Mouse (Mus musculus) thymus, postnatal 10 days (tissue): ENCODE data around the gene Asb2.

Experiments
- DNase-seq, 2 experiments: peaks; one replicate each; pipeline ENCODE4 v3.0.0; 2021; ENCODE audit warnings: low spot score in 2 of 2

The Asb2 gene

DNA sequence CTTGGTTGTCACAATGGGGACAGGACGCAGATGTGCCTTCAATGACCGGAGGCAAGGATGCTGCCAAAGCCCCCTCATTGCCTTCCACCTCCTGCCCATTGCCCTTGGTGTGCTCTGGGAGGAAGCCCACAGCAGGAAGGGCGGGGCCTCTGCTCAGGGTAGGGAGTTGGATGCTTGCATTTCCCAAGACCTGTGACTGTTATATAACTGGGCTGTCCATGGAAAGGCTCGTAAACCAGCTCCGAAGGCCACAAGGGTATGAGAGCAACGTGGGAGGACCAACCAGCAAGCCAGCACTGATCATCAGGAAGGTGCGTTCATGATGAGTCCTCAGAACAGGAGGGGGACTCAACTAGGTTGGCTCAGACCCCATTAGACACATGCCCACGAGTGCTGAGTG is 5.0 kb upstream of the Asb2 start:
- DNase-seq, result no peak

DNA sequence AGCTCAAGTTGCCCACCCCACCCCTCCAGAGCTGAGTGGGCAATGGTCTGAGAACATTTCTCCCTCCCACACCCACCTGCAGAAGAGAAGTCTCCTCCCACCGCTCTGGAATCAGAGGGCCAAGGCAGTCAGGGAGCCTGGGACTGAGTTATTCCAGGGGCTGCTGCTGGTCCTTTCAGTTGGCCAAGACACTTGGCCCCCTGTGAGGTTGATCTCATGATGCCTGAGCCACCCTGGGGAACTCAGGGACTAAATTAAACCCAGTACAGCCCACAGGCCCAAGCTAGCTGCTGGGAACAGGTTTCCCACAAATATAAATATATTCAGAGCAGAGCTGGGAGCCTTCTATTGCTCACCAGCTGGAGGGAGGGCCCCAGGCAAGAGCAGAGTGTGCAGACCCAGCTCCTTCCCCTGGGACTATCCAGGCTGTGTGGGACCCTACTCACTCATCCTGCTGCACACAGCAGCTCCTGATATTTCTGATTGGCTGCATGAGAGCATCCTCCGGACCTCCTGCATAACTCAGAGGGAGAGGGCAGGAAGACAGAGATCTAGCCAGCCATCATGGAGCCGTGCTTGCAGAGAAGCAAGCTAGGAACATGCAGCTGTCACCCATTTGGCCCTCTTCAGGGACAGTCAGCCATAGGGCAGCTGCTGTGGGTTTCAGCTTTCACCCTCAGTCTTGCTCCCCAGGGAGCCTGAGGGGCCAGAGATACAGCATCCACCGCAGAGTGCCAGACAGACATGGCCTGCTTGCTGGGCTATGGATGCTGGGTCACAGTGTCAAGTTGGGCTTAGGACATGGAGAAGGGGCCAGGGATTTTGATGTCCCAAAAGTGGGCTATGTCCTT is 3.4 kb upstream of the Asb2 start:
- DNase-seq, result no peak

DNA sequence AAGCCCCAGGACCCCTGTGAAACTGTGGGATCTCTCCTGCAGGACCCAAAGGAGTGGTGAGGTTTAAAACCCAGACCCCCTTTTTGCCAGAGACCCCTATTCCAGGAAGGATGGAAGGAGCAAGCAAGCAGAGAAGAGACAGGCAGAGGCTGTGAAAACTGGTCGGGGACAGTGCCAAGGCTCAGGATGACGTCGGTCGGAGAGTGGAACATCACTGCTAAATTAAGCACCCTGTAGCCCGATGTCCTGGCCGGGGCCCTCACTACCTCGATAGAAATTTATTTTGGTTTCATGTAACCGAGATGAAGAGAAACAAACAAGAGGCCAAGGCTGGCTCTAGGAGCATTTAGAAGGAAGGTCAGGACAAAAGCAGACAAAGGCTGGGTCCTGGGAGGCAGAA is 2.4 kb upstream of the Asb2 start:
- no peak for DNase-seq

DNA sequence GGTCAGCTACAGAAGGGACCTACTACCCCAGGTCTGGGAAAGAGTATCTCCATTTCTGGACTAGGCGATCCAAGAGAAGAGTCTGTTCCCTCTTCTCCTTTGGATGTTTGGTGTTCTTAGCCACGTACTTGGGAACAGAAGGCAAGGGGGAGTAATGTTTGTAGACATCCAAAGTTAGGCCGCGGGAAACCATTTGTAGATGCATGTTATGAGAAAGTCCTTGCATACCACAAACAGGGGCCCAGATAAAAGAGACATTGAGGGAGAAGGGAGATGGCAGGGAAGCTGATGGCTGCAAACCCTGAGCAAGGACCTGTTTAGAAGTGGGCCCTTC is 581 bp upstream of the Asb2 start:
- no peak for DNase-seq

DNA sequence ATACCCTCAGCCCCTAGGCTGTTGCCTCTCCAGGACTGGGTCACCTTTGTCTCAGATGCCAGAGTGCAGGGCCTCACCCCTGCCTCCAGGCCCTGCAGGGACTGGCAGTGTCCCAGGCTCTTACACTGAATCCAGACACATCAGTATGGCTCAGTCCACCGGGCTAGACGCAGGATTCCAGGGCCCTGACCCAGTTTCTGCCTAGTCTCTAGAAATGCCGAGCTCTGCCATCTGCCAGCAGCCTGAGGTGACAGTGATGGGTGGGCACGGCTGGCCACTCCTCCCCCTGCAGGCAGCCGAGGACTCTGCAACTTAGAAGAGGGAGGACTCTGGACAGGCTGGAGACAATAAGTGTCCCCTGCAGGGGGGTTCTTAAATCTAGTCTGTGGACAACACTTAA is 2.3 kb downstream of the Asb2 start:
- DNase-seq, result peak in 1 of 2 experiments; percentile 47

DNA sequence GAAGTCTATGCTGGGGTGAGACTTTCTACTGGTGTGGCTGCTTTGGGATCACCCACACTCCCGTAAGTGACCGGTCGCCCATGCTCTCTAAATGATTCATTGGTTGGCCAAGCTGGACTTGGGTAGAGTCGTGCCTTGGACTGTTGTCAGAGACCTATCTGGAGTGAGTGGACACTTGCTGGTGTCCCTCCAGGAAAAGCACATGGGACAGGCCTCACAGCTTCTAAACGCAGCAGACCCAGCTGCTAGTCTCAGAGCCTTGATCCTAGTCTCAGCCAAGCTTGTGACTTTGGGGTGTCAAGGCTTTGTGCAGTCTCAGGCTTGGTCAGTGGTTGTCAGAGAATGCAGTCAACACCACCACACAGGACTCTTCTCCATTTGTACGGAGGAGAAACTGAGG is 3.1 kb downstream of the Asb2 start:
- DNase-seq, result no peak

DNA sequence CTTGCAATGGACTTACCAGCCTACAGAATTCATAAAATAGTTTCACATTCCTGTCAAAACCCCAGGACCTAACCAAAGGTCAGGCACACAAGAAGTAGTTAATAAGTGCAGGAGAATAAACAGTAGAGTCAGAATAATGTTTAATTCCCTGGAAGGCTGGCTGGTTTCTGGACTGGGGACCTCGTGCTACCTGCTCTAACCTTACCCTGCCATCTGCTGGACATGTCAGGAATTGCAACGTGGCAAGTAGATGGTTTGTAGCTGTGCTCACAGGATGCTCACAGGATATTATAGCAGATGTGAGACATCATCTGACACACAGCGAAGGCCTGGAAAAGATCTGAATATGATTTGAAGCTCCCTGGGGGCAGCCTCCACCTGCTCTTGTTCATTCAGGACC is 7.3 kb downstream of the Asb2 start:
- DNase-seq, result peak; percentile 74 to 92

DNA sequence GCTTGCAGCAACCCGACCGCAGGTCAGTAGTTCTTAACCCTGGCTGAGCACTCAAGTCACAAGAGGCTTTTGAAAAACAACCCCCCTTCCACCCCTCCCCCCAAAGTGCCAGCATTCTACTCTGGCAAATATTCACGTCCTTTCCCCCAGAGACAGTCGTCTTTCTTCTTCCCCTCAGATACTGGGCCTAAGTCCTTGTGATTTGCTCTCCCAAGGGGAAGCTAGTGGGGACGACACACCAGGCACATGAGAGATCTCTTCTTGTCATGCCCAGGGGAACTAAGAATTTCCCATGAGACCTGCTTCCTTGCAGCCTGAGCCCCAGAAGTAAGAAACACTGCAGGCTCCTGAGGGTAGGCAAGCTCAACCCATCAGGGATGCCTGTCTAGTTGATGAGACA is 8.4 kb downstream of the Asb2 start:
- no peak for DNase-seq

DNA sequence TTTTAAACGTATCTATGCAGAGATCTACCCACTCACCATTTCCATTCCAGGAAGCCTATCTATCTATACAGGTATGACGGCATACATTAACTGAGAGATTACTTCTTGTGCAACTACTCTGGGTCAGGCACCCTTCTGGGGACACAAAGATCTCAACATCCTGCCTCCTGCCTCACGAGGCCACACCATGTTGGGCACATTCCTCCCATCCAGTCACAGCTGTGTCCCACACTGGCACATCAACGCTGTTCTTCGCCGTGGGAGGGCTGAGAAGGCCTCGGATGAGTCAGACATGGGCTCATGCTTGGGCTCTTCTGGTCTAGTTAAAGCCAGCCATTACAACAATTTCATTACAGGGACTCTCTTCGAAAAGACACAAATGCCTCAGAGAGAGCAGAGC is 8.9 kb downstream of the Asb2 start:
- no peak for DNase-seq

DNA sequence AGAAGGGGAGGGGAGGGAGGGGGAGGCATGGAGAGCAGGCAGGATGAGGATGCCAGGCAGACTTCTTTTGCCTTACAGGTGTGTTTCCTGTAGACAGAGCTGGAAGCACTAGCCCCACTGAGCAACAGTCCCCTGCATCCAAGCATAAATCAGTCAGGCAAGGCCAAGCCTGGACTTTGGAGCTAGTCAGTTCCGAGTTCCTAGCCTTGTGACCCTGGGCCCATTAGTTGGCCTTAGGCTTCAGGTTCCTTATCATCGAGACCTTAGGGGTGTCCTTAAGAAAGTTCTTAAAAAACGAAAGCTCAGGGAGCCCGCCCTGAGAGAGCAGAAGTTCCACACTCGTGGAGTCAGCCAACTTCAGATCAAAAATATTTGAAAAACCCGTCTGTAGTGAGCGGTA is 10.9 kb downstream of the Asb2 start:
- no peak for DNase-seq

DNA sequence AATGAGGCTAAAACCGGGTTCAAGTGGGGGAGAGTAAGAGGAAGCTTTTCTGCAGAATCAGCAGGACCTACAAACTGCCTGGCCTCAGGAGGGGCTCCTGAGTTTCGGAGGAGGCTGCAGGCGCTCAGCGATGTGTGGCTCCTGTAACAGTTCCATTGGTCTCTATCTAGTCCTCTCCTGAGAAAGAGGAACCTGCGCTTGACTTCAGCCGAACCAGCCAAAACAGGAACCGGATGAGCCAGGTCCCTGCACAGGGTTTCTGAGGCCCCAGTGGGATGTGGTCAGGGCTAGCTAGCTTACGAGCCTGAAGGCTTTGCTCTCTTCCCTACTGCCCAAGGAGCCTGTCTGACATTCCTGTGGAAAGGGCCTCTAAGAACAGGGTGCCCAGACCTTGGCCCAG is 12.3 kb downstream of the Asb2 start:
- DNase-seq, result peak in 1 of 2 experiments; percentile 52

DNA sequence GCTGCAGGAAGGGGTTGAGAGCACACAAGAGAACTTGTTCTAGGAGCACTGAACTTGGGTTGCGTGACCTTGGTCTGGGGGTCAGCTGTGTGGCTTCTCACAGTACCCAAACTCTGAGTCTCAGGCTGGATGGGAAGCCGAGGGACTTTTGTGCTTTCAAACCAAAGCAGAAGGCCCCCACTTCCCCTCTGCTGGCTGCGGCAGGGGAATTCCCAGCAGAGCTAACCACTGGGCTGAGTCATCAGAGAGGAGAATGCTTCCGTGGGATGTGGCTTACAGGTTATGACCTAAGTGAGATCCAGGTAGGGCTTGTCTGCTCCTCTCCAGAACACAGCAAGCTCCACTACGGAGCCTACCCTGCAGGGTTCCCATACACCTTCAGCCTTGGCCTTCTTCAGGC is 14.6 kb downstream of the Asb2 start:
- no peak for DNase-seq

DNA sequence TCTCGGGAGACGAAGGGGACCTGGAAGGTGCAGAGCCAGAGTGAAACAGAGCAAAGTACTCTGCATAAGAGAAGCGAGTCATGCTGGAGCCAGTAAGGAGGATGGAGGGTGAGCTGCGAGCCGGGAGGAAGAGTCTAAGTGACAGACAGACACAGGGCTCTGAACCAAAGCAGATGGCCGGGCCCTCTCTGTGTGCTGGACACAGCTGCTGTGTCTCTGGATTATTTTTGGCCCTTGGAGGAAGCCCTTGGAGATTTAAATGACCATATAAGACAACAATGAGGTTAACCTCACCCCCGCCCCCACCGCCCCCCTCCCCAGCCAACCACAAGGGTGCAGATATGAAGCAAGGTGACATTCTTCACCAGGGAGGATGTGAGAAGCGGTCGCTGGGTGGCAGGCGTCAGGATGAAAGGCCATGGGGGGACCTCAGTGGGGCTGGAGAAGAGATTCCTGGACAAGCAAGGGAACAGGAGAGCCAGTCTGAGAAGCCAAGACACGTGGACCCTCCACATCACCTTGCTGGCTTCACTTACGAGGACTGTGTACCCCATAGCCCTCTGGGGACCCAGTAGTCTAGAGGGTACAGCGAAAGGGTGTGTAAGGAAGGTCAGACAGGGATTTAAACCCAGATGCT is 17.5 kb downstream of the Asb2 start:
- no peak for DNase-seq

DNA sequence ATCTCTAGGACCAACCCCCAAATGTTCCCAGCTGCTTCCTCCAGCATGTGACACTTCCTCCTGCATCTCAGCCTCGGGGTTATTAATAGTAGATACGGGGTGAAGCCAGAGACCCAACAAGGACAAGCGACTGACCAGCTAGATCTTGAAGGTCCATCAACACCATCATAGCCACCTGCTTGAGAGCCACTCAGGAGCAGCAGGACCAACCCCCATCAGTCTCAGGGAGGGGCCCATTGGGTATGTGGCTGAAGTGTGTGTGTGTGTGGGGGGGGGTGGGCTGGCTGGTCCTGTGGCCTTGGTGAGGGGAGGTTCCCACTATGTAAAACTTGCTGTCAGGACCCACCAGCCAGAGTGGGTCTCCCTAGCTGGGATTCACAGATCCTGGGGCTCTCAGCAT is 19.0 kb downstream of the Asb2 start:
- DNase-seq, result no peak

DNA sequence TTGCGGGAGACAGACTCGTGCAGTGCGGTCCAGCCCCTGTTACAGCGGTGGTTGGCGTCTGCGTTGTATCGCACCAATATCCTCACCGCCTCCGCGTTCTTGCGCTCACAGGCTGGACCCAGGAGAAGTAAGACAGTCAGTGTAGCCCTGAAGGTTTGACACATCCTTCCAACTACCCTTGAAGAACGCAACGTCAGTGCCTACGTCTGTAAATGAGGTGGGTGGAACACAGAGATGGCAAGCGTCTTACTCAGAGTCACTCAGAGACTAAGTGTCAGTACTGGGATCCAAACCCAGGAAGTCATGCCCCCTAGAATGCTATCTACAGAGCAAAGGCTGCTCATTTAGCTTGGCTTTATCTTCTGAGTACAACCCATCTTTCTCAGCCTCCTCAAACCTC is 22.4 kb downstream of the Asb2 start:
- DNase-seq, result no peak

DNA sequence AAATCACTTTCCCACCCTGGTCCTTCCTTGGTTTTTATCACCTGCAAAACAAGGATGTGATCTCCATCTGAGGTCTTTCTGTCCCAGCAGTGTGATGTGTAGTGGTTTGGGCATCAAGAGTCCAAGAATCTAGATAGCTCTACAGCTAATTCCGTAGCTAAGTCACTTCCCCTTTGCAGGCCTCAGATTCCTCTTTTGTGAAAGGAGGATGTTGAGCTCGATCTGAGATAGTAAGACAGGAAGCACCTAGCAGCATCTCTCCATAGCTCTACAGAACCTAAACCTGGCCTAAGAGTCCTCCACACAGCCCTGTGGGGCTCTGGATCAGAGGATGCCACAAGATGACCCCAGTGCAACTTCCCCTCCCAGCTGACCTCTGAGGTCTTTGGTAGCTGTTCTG is 22.9 kb downstream of the Asb2 start:
- DNase-seq, result peak in 1 of 2 experiments; percentile 39

DNA sequence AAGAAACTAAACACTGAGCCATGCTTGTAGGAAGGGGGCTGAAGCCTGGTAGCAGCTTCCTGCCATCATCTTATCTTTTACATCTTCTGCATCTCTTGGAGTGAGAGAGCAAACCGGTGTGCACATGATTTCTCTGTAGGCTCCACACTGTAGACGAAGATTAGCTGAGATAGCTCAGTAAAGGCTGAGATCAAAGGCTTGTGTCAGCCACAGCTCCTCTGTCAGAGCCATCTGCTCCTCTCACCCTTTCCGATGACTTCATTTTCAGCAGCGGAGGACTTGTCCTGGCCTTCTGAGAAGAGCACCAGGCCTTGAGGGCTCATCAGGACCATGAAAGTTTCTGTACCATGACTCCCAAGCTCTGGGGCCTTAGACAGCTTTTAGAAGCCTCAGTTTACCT is 24.3 kb downstream of the Asb2 start:
- peak; percentile 72 to 76 for DNase-seq

DNA sequence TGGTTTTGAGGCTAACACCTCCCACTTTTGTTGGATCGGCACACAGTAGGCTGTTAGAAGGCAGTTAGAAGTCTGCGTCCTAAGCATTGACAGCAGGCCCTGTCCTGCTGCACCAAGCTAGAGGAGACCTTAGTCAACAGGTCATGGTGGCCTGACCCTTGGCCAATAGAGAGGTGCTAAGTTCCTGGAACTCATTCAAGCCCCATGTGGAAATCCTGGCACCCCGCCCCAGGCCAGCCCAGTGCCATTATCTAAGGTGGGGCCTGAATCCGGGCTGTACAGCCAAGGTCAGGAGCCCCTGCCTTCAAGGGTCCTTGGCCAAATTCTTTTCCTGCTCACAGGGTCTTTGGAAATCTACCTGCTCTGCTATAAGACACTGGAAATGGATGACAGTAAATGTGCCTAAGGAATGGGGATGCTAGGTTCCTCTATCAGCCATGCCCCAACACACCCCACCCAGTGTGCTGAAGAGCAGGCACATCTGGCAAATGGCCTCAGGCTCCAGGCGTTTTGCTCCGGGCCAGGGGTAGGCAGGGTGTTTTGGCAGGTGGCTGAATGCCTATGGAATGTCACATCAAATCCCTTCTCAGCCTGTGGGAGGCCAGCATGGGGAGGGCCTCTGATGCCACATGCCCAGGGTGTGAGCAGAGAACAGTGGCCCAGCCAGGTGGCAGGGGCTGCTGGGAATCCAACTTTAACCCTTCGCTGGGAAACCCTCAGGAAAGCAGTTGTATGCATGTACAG is 27.2 kb downstream of the Asb2 start:
- no peak for DNase-seq

DNA sequence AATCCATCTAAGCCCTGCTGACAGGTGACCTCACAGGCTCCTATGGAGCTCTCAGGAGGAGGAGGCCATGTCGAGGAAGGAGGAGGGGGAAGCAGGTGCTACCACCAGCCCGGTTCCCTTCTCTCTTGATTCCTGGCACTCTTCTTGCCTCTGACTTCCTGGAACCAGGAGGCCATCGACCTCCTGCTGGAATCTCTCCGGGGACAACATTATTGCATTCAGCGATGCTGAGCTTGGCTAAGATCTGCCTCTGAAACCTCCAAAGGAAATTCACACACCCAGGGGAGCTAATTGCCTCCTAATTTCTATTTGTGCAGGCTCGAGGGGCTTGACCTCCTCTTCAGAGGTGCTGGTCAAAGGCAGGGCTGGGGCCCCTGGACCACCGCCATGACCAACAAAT is 28.7 kb downstream of the Asb2 start:
- DNase-seq, result no peak

DNA sequence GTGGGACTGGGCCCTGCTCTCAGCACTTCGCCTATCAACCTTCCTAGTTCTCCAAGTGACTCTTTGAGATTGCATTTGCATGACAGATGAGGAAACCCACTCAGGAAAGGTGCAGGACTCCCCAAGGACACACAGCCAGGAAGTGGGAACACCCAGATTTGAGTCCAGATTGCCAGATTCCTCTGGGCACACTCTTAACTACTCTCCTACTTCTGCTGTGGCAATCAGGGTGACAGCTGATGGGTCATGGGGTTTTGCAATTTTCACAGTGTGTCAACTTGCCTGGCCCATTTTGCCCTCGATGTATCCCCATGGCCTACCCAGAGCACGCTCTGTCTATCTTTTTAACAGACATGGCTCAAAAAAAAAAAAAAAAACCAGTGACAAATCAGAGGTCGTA is 29.2 kb downstream of the Asb2 start:
- no peak for DNase-seq

DNA sequence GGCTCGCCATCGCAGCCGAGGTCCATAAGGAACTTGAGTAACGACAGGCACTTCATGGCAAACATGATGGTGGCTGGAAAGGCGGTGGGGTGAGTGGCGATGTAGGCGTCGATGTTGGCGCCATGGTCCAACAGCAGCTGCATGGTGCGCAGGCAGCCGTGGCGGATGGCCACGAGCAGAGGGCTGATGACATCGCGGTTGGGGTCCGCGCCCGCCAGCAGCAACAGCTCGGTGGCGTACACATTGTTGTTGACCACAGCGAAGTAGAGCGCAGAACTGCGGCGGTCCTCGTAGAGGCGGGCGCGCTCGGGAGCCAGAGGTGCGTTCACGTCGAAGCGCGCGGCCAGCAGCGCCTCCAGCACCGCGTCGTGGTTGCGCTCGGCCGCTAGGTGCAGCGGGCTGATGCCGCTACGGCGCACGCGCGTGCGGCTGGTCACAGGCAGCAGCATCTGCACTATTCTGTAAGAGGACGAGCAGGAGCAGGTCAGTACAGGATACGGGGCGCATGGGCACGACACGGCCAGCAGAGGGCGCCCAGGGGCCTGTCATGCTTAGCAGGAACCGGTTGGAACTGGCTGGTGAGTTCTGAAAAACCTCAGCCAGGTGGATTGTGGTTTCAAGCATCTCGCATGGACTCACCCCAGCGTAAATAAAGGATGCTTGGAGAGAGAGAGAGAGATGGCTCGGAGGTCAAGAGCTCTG is 30.5 kb downstream of the Asb2 start:
- peak; percentile 90 to 97 for DNase-seq

DNA sequence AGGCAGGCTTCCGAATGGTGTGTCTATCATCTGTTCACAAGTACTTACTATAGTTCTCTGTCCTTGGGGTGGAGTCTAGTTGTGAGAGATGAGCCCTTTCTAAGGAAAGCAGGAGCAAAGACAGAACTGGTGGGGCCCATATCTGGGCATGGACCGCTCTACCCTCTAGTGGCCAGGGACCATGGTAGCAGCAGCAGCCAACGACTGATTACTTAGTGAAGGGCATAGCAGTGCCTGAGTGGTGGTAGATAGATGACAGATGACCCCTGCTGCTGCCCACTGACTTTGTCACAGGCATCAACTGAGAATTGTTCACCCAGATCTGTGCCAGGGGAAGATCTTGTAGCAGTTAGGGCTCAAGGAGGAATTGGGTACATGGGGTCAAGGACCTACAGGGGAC is 33.0 kb downstream of the Asb2 start:
- DNase-seq, result peak in 1 of 2 experiments; percentile 40
